Mouse (Mus musculus): Measurements from ENCODE around the gene Lrrc58. TPM values are rescaled to one million over a fixed set of nuclear protein-coding genes. Genes with fewer than 3 reads are reported as not detected.

Gene Lrrc58
- 3.2 and 4.1 TPM in 2 replicates for polyA plus RNA-seq (2012; rRNA removed)
- 8.7 and 10.0 TPM in 2 replicates for polyA plus RNA-seq (2014; fragmentation: Nextera tagmentation; extraction: Ambion mirVana)

- H3K27me3 ChIP-seq (ENCODE audit: control insufficient read depth, insufficient read depth, low read length) = no peaks in the 10 kb centered on the region
- DNase-seq (ENCODE audit: low read depth in 3 of 3, low spot score in 3 of 3) (peak; percentile 43 to 52 (median 49)), ATAC-seq (ENCODE audit: insufficient read depth) (peak; percentile 90)
- H3K4me2 ChIP-seq (ENCODE audit: low read depth) = peak within 1 kb of the TSS; percentile 77
- H3K36me3 ChIP-seq (replicated peaks; ENCODE audit: control insufficient read depth, insufficient read depth, low read depth) = no peaks in the 10 kb centered on the region
- H3K4me3 ChIP-seq (ENCODE audit: insufficient read depth in 1 of 2, low read depth in 2 of 2, low read length in 2 of 2) = peak within 1 kb of the TSS; percentile 75 to 90
- 2% methylated on average over 86 of the region's 86 CpGs for WGBS (ENCODE audit: insufficient replicate concordance)
- H3K4me1 ChIP-seq (replicated peaks; ENCODE audit: control insufficient read depth in 2 of 2, insufficient read depth in 2 of 2, low read length in 1 of 2) = peaks cover 0 to 21% of the 10 kb centered on the region in 2 experiments; a peak in 3 of 4 replicates
- H3K9ac ChIP-seq (replicated peaks) = peak within 1 kb of the TSS; percentile 79
- TF ChIP-seq EP300 (IDR thresholded peaks at IDR 0.05; ENCODE audit: low read depth) (no peak), CTCF (IDR thresholded peaks at IDR 0.05; ENCODE audit: low read depth) (no peak)
- no peaks in the 10 kb centered on the region for H3K9me3 ChIP-seq (ENCODE audit: control insufficient read depth, low read length)
- peak within 1 kb of the TSS; percentile 41 for H3K27ac ChIP-seq
Observed at GRCm38 (mm10) chr16:37867791-37868505, at the start of gene Lrrc58. Gene Lrrc58, plus strand, starts transcription at chr16:37868389.

DNA sequence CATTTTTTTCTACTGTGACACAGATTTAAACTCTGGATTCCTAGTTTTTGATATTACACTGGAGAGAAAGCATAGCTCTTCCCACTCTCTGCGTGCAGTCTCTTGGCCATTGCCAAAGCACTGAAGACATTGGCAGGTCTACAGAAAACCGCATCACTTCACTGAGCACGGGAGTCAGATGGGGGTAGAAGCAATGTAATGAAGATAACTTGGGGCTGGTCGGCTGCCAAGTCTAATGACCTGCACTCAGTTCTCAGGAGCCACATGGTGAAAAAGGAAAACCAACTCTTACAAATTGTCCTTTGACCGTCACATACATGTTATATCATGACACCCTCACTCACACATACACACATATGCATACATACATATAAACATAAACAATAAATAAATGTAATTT lies 44.2 kb upstream of the Lrrc58 start:
- TF ChIP-seq CTCF (IDR thresholded peaks at IDR 0.05; ENCODE audit: low read depth) (no peak), EP300 (IDR thresholded peaks at IDR 0.05; ENCODE audit: low read depth) (no peak)
- no peaks in the 10 kb centered on the region for H3K4me1 ChIP-seq (replicated peaks; ENCODE audit: control insufficient read depth in 2 of 2, insufficient read depth in 2 of 2, low read length in 1 of 2)
- no peak overlapping the region for H3K4me3 ChIP-seq (ENCODE audit: insufficient read depth in 1 of 2, low read depth in 2 of 2, low read length in 2 of 2)
- DNase-seq (ENCODE audit: low read depth in 3 of 3, low spot score in 3 of 3) (no peak), ATAC-seq (ENCODE audit: insufficient read depth) (no peak)
- H3K36me3 ChIP-seq (replicated peaks; ENCODE audit: control insufficient read depth, insufficient read depth, low read depth) = no peaks in the 10 kb centered on the region
- H3K9me3 ChIP-seq (ENCODE audit: control insufficient read depth, low read length) = no peaks in the 10 kb centered on the region
- H3K27me3 ChIP-seq (ENCODE audit: control insufficient read depth, insufficient read depth, low read length) = no peaks in the 10 kb centered on the region
- no peak overlapping the region for H3K27ac ChIP-seq
- WGBS (ENCODE audit: insufficient replicate concordance) = 62% methylated on average over 5 of the region's 5 CpGs
- H3K9ac ChIP-seq (replicated peaks) = no peak overlapping the region
- no peak overlapping the region for H3K4me2 ChIP-seq (ENCODE audit: low read depth)

- DNase-seq (ENCODE audit: low read depth in 3 of 3, low spot score in 3 of 3) (no peak), ATAC-seq (ENCODE audit: insufficient read depth) (no peak)
- Histone ChIP-seq H3K4me2 (ENCODE audit: low read depth) (no peak overlapping the region), H3K4me3 (ENCODE audit: insufficient read depth in 1 of 2, low read depth in 2 of 2, low read length in 2 of 2) (no peak overlapping the region), H3K36me3 (replicated peaks; ENCODE audit: control insufficient read depth, insufficient read depth, low read depth) (no peaks in the 10 kb centered on the region), H3K27ac (no peak overlapping the region), H3K9me3 (ENCODE audit: control insufficient read depth, low read length) (no peaks in the 10 kb centered on the region), H3K9ac (replicated peaks) (no peak overlapping the region), H3K27me3 (ENCODE audit: control insufficient read depth, insufficient read depth, low read length) (no peaks in the 10 kb centered on the region), H3K4me1 (replicated peaks; ENCODE audit: control insufficient read depth in 2 of 2, insufficient read depth in 2 of 2, low read length in 1 of 2) (no peaks in the 10 kb centered on the region)
- TF ChIP-seq CTCF (IDR thresholded peaks at IDR 0.05; ENCODE audit: low read depth) (no peak), EP300 (IDR thresholded peaks at IDR 0.05; ENCODE audit: low read depth) (no peak)
- 71% methylated on average over 12 of the region's 12 CpGs for WGBS (ENCODE audit: insufficient replicate concordance)
Observed at GRCm38 (mm10) chr16:37824778-37825505, 43.2 kb upstream of the Lrrc58 start.

DNA sequence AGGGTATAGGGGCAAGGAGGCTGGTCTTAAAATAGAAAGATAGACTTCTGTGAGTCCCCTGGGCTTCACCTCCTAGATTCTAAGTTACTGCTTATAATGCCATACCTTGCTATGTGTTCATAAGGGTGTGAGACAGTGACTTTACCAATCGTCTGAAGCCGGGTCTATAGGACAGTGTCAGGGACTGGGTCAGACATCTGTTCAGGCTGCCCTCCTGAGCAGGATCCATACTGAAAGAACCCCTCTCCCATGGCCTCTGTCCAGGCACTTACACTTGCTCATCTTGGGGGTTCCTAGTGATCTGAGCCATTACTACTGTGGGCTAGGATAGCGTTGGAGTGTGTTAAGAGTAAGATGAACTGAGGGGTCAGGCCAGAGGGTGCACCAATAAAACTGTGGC lies 41.9 kb upstream of the Lrrc58 start:
- TF ChIP-seq EP300 (IDR thresholded peaks at IDR 0.05; ENCODE audit: low read depth) = no peak
- 74% methylated on average over 3 of the region's 3 CpGs for WGBS (ENCODE audit: insufficient replicate concordance)
- Histone ChIP-seq H3K4me1 (replicated peaks; ENCODE audit: control insufficient read depth in 2 of 2, insufficient read depth in 2 of 2, low read length in 1 of 2) (no peaks in the 10 kb centered on the region), H3K27ac (no peak overlapping the region), H3K4me2 (ENCODE audit: low read depth) (no peak overlapping the region), H3K4me3 (ENCODE audit: insufficient read depth in 1 of 2, low read depth in 2 of 2, low read length in 2 of 2) (no peak overlapping the region), H3K9ac (replicated peaks) (no peak overlapping the region), H3K9me3 (ENCODE audit: control insufficient read depth, low read length) (no peaks in the 10 kb centered on the region), H3K36me3 (replicated peaks; ENCODE audit: control insufficient read depth, insufficient read depth, low read depth) (no peaks in the 10 kb centered on the region), H3K27me3 (ENCODE audit: control insufficient read depth, insufficient read depth, low read length) (no peaks in the 10 kb centered on the region)
- no peak for ATAC-seq (ENCODE audit: insufficient read depth)
- no peak for DNase-seq (ENCODE audit: low read depth in 3 of 3, low spot score in 3 of 3)

DNA sequence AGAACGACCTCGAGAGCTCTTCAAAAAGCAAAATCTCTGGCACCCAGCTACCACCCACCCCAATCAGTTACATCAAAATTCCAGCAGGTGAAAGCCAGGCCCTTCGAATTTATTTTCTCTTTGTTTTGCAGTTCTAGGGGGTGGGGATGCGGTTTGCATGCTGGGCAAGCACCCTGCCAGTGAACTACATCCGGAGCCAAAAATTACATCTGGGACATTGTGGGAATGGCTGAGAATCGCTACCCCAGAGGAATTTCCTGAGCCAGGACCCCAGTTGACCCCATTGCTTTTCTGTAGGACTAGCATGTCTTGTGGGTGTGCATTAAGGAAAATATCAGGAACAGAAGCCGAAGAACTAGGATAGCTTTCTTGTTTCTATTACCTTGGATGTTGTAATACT lies 37.1 kb upstream of the Lrrc58 start:
- ATAC-seq (ENCODE audit: insufficient read depth) = no peak

More for the DNA sequence above, 37.1 kb upstream of the Lrrc58 start:
- TF ChIP-seq EP300 (IDR thresholded peaks at IDR 0.05; ENCODE audit: low read depth) (no peak), CTCF (IDR thresholded peaks at IDR 0.05; ENCODE audit: low read depth) (no peak)
- Histone ChIP-seq H3K27ac (no peak overlapping the region), H3K4me2 (ENCODE audit: low read depth) (no peak overlapping the region), H3K27me3 (ENCODE audit: control insufficient read depth, insufficient read depth, low read length) (no peaks in the 10 kb centered on the region), H3K4me1 (replicated peaks; ENCODE audit: control insufficient read depth in 2 of 2, insufficient read depth in 2 of 2, low read length in 1 of 2) (no peaks in the 10 kb centered on the region), H3K9ac (replicated peaks) (no peak overlapping the region), H3K4me3 (ENCODE audit: insufficient read depth in 1 of 2, low read depth in 2 of 2, low read length in 2 of 2) (no peak overlapping the region), H3K9me3 (ENCODE audit: control insufficient read depth, low read length) (no peaks in the 10 kb centered on the region), H3K36me3 (replicated peaks; ENCODE audit: control insufficient read depth, insufficient read depth, low read depth) (no peaks in the 10 kb centered on the region)
- DNase-seq (ENCODE audit: low read depth in 3 of 3, low spot score in 3 of 3) = no peak
- 60% methylated on average over 7 of the region's 7 CpGs for WGBS (ENCODE audit: insufficient replicate concordance)

All from liver, embryonic 14.5 days (tissue).